Mouse (Mus musculus): ENCODE data around the gene Eomes.

- TF ChIP-seq CTCF (IDR thresholded peaks at IDR 0.05; ENCODE audit: extremely low read depth, insufficient read depth, insufficient read length, insufficient replicate concordance) (no peak), POLR2A (IDR thresholded peaks at IDR 0.05; ENCODE audit: low read depth, low read length) (no peak)
Measured at GRCm38 (mm10) chr9:118523738-118524137, 45.7 kb downstream of the Eomes start.

Measured in spleen, adult 2 months (tissue).